Mouse (Mus musculus) layer of hippocampus, postnatal 10 days (tissue): ENCODE measurements around the gene Rps10. TPM values are rescaled to one million over a fixed set of nuclear protein-coding genes. Genes with fewer than 3 reads are reported as not detected.
"Not testable (repeated sequence)": the region's sequence is repeated elsewhere in the genome, so short reads cannot be mapped to it uniquely, and the experiment has no call there.

Source experiments
- DNase-seq, 2 experiments: peaks; one replicate each; pipeline ENCODE4 v3.0.0; 2021; ENCODE audit warnings: low spot score in 2 of 2
- total RNA-seq, 2 experiments: library from RNA; stranded (reverse); gene quantifications; 2 replicates each; pipeline ENCODE4 v1.2.3; 2021

The Rps10 gene
- total RNA-seq, 2 experiments from 2014 or later: 516 to 558 TPM

DNA sequence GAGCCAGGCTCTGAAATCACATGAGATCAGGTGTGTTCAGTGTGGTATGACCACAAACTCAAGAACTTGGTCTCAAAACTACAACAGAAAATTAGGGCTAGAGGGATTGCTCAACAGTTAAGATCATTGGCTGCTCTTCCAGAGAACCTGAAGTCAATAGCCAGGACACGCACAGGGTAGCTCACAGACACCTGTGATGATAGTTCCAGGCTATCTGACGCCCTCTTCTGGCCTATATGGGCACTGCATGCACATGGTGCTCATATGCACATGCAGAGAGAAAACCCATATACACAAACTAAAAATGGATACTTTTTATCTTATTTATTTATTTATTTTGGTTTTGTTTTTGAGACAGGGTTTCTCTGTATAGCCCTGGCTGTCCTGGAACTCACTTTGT lies 8.1 kb upstream of the Rps10 start:
- DNase-seq: no peak

DNA sequence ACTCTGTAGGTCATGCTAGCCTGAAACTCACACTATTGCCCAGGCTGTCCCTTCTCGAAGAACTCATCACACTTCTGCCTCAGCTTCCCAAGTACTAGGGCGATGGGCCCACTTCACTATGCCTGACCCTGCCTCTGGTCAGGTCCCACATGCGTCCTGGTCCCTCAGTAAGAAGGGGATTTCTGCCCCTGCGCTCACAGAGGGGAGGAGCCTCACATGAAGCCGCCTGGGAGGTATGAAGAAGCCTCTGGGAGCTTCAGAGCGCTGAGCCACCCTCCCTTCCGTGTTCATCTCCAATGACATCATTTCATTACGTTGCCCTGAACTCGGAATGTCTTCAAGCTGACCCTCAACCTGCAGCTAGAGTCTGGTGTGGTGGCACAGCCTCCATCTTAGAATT lies 7.3 kb upstream of the Rps10 start:
- DNase-seq: no peak

- DNase-seq: no peak
These were observed 6.6 kb upstream of the Rps10 start for GRCm38 (mm10) chr17:27643101-27643500.

DNA sequence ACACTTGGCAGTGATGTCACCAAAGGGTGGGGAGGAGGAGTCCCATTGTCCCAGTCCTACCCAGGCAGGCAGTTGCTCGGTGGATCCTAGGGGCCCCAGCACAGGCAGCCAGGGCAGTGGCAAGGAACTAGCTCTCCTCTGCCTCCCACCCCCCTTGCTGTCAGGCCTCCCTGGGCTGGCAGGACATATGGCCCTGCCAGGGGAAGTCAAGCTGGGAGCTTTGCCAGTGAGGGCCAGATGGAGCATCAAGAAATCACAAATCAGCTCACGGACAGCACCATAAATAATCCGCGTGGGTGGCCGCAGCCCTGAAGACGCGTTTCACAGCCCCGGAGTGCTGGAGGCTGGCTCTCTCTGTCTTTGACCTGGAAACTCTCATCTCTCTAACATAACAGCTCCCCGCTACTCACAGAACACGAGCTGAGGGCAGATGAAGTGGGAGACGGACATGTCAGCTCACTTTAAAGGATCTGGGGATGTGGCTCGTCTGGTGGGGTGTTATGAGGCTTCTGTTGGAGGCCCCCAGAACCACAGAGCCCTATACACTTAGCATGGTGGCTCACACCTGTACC lies 6.1 kb upstream of the Rps10 start:
- DNase-seq: peak; percentile 70 to 75

GRCm38 (mm10) chr17:27639851-27640250 lies 3.4 kb upstream of the Rps10 start:
- not testable (repeated sequence) for DNase-seq

- no peak for DNase-seq
These were observed 2.5 kb upstream of the Rps10 start for GRCm38 (mm10) chr17:27638921-27639332.

GRCm38 (mm10) chr17:27637333-27637732 lies 864 bp upstream of the Rps10 start:
- no peak for DNase-seq

GRCm38 (mm10) chr17:27635575-27635903 lies 930 bp downstream of the Rps10 start:
- DNase-seq: not testable (repeated sequence)

DNA sequence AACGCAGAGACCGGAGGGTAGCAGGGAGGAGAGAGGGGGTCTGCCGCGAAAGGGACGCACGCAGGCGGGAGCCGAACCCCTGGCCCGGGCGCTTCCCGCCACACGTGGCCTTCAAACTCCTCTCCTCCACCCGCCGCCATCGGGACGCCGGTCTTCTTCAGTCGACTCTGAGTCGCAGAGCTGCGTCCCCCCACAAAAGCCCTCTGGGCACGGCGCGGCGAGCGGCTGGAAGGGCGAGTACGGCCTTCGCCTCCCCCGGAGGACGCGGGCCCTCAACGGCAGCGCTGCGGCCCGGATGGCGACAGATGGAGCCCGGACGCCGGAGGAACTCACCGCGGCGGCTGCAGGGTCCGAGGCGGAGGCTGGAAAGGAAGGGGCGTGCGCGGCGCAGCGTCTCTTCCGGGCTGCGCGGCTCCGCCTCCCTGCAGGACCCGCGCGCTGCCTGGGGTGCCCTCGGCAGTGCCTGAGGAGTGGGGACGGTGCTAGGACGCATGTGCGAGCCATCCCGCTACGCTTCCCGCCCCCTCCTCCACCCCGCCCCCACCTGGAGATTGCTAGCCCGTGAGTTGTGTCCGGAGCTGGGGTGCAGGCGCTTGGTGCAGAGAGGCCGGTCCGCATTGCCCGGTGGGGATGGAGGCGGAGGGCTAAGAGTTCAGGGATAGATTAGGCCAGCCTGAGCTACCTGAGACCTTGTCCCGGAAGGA lies 1.4 kb downstream of the Rps10 start, which contains the start of gene RPS10-NUDT3:
RPS10-NUDT3 (minus strand) TSS at position 352 of the 704 bp plus-strand sequence.
- peak; percentile 88 to 92 for DNase-seq

- peak; percentile 84 to 88 for DNase-seq
These were observed 7.0 kb downstream of the Rps10 start for GRCm38 (mm10) chr17:27629249-27630020.

- DNase-seq: no peak
These were observed 8.1 kb downstream of the Rps10 start for GRCm38 (mm10) chr17:27628376-27628775.

GRCm38 (mm10) chr17:27627451-27627850 lies 9.0 kb downstream of the Rps10 start:
- no peak for DNase-seq

DNA sequence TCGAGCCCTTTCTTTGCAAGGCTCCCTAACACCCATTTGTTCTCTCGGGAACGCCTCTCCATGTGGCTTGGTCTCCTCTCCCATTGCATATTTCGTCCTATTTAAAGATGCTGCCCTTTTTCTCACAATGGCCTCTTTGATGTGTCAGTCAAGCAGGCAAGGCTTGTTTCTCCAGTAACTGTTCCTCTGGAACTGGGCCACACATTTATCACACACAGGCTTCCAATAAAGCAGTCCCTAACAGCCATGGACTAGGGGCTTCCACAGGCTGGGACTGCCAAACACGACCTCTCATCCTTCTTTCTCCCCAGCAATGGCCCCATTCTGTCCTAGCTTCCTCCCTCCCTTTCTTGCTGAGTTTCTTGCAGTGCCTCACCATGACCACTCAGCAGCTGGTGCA lies 9.8 kb downstream of the Rps10 start:
- DNase-seq: no peak

DNA sequence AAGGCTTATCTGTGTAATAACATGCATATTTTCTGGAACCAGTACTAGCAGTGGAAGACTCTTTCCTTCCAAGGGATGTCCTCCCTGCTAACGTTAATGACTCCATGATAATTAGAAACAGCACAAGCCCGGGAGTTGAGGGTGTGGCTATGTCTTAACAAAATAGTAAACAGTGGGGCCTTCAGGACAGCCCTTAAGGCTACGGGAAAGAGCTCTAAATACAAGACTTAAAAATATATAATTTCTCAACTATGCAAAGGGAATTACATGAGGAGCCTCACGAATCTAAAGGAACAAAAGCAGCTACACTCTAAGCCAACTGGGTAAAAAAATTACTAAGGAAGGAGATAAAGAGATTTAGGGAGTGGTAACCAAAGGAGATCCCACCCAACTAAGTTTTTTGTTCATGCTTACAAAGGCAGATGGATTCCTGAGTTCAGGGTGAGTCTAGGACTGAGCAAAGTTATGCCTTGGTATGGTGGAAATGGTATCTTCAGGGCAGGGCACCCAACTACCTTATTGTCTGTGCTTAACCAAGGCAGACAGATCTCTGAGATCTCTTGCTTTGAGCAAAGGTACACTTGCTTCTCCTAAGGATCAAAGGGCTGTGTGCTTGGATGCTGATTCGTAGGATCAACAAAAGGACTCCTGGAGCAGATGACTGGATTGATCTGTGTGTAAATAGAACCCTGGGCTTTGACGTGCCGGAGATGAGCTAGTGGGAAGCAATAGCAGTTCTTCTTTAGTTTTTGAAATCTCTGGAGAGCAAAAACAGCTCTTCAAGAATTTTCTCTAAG lies 10.8 kb downstream of the Rps10 start:
- DNase-seq: no peak

DNA sequence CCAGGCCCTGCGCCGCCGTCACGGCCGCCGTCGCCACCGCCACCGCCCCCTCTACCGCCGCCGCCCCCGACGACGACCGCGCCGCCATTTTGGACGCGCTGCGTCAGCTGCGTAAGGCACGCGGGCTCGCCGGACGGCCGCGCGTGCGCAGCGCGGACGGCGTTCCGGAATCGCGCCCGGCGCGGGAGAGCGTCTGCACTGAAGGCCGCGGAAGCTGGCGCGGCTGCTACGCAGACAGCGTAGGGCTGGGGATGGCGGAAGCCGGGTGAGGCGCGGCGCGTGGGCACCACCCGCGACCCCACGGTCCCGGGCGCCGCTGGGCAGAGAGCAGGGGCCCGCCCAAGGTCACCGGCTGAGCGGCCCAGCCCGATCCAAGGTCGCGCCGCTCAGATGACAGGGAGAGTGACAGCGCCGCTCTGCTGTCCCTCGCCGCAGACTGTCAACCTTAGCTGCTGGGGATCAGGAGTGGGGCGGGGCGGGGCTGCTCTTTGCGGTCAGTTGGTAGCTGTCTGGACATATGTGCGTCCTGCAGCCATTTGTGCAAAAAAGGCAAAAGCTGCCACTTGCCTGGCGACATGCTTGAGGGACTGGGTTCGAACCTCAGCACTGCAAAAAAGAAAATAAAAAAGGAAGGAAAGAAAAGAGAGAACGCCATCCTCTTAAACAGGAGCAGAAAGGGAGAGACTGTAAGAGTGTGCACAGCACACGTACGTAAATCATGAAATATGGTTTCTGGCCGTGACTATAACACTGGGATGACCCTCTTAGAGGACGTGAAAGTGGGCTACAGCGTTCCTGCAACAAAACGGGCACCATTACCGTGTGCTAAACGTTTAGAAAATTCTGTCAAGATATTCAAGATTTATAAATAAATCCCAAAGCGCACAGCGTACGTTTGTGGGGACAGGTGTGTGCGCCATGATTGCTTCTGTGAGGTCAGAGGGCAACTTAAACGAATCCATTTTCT lies 12.8 kb downstream of the Rps10 start, which contains the start of gene Nudt3:
Nudt3 (minus strand) TSS at position 136 of the 967 bp plus-strand sequence.
- DNase-seq: peak; percentile 89 to 93

DNA sequence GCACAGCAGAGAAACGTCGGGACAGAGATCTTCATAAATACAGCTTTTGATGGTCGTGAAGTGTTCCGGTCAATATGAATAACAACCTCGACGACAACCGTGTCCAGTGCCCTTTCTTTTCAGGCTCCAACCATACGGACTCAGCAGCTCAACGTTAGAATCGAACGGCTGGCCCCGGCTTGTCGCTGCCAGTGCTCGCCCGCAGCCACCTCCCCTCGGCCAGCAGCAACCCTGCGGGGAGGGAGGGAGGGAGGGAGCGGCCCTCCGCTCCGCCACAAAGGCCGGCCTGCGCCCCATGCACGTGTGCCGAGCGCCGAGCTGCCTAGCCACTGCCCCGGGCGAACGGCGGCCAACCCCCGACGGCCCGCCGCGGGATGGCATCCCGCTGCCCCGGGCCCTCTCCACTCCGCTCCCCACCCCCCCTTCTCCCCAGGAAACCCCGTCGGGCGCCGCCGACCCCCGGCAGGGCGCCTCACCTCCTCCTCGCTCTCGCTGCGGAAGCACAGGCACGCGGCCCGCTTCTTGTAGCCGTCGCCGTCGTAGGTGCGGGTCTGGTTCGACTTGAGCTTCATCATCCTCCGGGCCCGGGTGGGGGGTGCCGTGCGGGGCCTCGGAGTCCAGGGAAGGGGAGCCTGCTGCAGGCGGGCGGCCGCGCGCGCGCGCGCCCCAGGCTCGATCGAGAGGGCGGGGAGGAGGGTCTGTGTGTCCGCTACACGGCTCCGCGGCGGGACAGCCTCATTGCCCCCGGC lies 13.7 kb downstream of the Rps10 start:
- DNase-seq: peak; percentile 40 to 59

DNA sequence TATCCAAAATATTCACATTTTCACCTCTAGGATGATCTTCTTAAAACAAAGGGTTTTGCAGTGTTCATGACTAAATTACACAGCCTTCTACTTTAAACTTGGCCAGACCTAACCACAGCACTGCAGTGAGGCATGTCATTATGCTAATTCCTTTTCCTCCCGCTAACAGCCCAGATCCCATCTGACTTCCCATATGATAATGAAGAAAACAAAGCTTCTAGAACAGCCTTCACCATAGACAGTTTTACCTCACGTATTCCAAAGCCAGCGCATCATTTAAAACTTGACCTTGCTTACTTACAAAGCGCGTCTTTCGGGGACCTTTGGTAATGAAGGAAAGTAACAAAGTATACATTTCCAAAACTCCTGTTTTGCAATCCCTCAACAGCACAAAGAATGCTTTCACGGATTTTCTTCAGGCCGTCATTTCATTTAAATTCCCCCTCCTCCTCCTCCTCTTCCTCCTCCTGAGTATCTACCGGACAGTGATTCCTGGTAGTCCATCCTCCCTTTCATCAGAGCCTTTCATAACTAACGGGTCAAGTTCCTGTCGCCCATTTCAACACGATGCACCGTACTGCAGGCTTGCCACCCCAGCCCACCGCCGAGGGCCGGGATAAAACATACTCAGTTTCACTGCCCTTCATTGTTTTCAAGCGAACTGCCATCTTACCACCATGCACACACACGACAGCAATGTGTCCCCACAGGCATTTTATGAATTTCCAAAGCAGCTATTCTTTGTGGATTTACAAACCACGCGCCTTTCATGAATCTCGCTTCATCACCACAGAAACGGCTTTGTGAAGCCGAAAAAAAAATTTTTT lies 14.6 kb downstream of the Rps10 start:
- DNase-seq: no peak

DNA sequence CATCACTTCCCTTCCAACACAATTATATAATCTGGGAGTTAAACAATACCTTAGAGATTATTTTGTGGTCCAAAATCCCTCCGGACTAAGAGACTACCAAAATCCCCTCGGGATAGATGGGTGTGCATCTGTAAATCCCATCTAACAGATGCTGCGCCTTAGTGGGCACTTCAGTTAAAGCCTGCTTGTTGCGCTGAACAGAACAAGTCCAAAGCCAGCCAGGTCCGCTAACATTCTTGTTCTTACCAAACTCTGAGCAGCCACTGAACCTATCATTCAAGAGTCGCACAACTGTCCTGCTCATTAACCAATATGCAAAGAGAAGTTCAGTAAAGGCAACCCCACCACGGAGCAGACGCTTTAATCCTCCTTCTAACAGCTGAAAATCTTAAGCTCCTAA lies 15.3 kb downstream of the Rps10 start:
- no peak for DNase-seq

DNA sequence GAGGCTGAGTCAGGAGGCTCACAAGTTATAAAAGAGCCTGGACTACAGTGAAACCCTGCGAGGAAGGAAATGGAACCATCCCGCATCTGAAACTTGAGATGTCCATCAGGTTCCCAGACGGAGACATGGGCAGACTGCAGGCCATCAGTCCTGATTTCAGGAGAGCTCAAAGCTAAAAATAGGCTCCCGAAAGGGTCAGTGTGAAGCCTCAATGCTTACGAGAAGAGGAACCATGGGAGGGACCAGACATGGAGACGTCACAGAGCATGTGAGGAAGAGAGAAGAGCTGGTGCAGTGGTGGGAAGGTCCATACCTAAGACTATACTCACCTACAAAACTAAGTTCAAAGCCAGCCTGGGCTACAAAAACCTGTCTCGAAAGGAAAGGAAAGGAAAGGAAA lies 21.1 kb downstream of the Rps10 start:
- DNase-seq: no peak
